Mouse (Mus musculus) embryonic fibroblast, embryonic 13.5 days (primary cell): ENCODE measurements around the gene Bsdc1.

ENCODE experiments used
- CTCF ChIP-seq: IDR thresholded peaks from 2 replicates; pipeline ENCODE4 v1.5.1; 2011; ENCODE audit warnings: mild to moderate bottlenecking, control low read depth, low read length, moderate library complexity, borderline replicate concordance; ENCODE audit not compliant: insufficient read depth
- POLR2A ChIP-seq: IDR thresholded peaks from 2 replicates; pipeline ENCODE4 v1.6.1; 2011; ENCODE audit warnings: low read depth, mild to moderate bottlenecking, control low read depth, low read length, moderate library complexity

DNA sequence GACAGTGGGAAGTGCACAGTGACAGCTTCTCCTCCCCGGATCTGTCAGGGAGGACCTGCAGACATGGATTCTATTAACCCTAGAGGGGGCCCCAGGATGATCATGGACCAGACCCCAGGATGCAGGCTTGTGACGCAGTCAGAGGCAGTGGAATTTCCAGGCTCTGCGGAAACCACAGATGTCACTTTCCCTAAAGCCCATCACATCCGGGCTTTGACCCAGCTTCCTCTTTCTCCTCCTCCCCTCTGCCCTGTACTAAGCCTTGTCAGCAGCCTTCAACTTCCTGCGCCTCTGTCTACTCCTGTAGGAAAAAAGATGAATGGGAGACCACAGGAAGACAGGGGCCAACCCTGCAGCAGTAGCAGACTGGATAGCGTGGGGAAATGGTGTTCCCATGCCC lies 35.2 kb downstream of the Bsdc1 start:
- TF ChIP-seq CTCF, result no peak
- TF ChIP-seq POLR2A, result no peak
